Comparison of ENCODE assay signal across 45 mouse cellular contexts in the genomic region with DNA sequence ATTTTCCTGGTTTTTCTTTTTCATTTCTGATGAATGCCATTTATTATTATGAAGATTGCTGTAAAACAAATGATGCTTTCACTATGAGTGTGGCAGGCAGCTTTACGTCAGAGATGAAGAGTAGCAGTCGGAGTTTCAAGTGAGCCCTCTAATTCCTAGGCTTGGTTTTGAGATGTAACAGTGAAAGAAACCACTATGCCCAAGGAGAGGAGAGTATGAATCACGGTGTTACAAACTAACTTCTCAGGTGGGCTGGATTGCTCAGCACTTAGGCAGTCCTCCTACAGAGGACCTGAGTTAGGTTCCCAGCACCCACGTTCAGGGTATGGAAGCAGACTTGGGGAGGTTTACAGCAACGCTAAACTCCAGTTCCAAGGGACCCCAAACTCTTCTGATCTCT. TPM values are rescaled to one million over a fixed set of nuclear protein-coding genes. Genes with fewer than 3 reads are reported as not detected.
"Had no signal": no experiment of that assay in that cellular context is flagged by ENCODE, and none has a peak within 500 bp of the region (broad histone marks: within the 10 kb centered on the region; RNA-seq: fewer than 3 reads in every experiment).

No protein-coding gene starts in this region.

- H3K27ac ChIP-seq: heart, embryonic 10.5 days; heart, embryonic 13.5 days; heart, embryonic 15.5 days; hindbrain, embryonic 10.5 days; hindbrain, embryonic 12.5 days; hindbrain, embryonic 13.5 days; hindbrain, embryonic 14.5 days; intestine, embryonic 15.5 days; kidney, embryonic 15.5 days; kidney, postnatal 0 days; layer of hippocampus, adult 2 months; left cerebral cortex, adult 2 months had no signal

- H3K4me3 ChIP-seq: heart, embryonic 10.5 days; heart, embryonic 12.5 days; heart, embryonic 13.5 days; heart, embryonic 15.5 days; hindbrain, embryonic 10.5 days; hindbrain, embryonic 12.5 days; hindbrain, embryonic 13.5 days; hindbrain, embryonic 15.5 days; intestine, embryonic 15.5 days; kidney, embryonic 15.5 days; layer of hippocampus, adult 2 months; left cerebral cortex, adult 2 months had no signal

- H3K36me3 ChIP-seq: heart, embryonic 10.5 days; heart, embryonic 12.5 days; heart, embryonic 13.5 days; heart, embryonic 15.5 days; hindbrain, embryonic 10.5 days; hindbrain, embryonic 12.5 days; hindbrain, embryonic 13.5 days; hindbrain, embryonic 15.5 days; intestine, embryonic 15.5 days; kidney, embryonic 15.5 days had no signal

- H3K27me3 ChIP-seq: heart, embryonic 12.5 days; heart, embryonic 13.5 days; heart, embryonic 15.5 days; hindbrain, embryonic 12.5 days; hindbrain, embryonic 13.5 days; hindbrain, embryonic 15.5 days; intestine, embryonic 15.5 days; kidney, embryonic 15.5 days had no signal

- DNase-seq: heart, postnatal 10 days; heart, postnatal 14 days; heart, postnatal 36 days; heart, postnatal 4 days; kidney, adult 11 months; kidney, adult 18-20 months; kidney, adult 2 months; kidney, adult 8-10 months; kidney, adult 9 months; kidney, postnatal 10 days; kidney, postnatal 14 days; kidney, postnatal 25 days; kidney, postnatal 36 days; kidney, postnatal 4 days; layer of hippocampus, adult 9-11 months; layer of hippocampus, postnatal 36 days had no signal

- H3K9ac ChIP-seq: heart, embryonic 12.5 days; heart, embryonic 13.5 days; heart, embryonic 15.5 days; hindbrain, embryonic 12.5 days; hindbrain, embryonic 13.5 days; hindbrain, embryonic 14.5 days; hindbrain, embryonic 15.5 days; intestine, embryonic 15.5 days; kidney, embryonic 15.5 days had no signal

- H3K4me1 ChIP-seq: heart, embryonic 12.5 days; heart, embryonic 15.5 days had no signal

- ATAC-seq: hindbrain, embryonic 16.5 days; hindbrain, postnatal 0 days; inflammation-experienced regulatory T-cells, adult 6 months; intestine, embryonic 15.5 days; intestine, embryonic 16.5 days; intestine, postnatal 0 days had no signal

- H3K9me3 ChIP-seq: heart, embryonic 10.5 days; heart, embryonic 12.5 days; heart, embryonic 13.5 days; heart, embryonic 15.5 days; hindbrain, embryonic 10.5 days; hindbrain, embryonic 12.5 days; hindbrain, embryonic 13.5 days; hindbrain, embryonic 15.5 days; intestine, embryonic 15.5 days; kidney, embryonic 15.5 days had no signal

- H3K4me2 ChIP-seq: heart, embryonic 11.5 days; heart, embryonic 12.5 days; heart, embryonic 13.5 days; heart, embryonic 15.5 days; hindbrain, embryonic 12.5 days; hindbrain, embryonic 13.5 days; hindbrain, embryonic 14.5 days; hindbrain, embryonic 15.5 days; intestine, embryonic 15.5 days; kidney, embryonic 15.5 days had no signal

RNA-seq across cellular contexts. Expression of gene Cd2, which starts 52.4 kb away (rescaled TPM):
- total RNA-seq: hindbrain, postnatal 0 days; layer of hippocampus, adult 18-20 months; layer of hippocampus, adult 2 months; layer of hippocampus, adult 8-10 months; layer of hippocampus, postnatal 10 days; layer of hippocampus, postnatal 14 days; layer of hippocampus, postnatal 25 days; layer of hippocampus, postnatal 36 days; left cerebral cortex, adult 18-20 months; left cerebral cortex, adult 2 months had no signal
- polyA plus RNA-seq: heart, embryonic 12.5 days; heart, embryonic 13.5 days; heart, embryonic 14.5 days; heart, postnatal 0 days; hindbrain, embryonic 12.5 days; hindbrain, embryonic 13.5 days; hindbrain, embryonic 14.5 days; hindbrain, embryonic 15.5 days; hindbrain, postnatal 0 days; intestine, postnatal 0 days; kidney, embryonic 14.5 days; kidney, embryonic 15.5 days; kidney, postnatal 0 days had no signal
